Mouse (Mus musculus) neural tube, embryonic 12.5 days (tissue): ENCODE measurements at regions not wholly inside any gene's neighbourhood (a gene's known extent, or its start where the extent isn't known, plus 50 kb on each side); places are given as distances from the start of the nearest gene placed in this dataset.

Experiments used
- ATAC-seq: fragments of 200-750 bp; cut with Nextera tagmentation; 2 replicates; pipeline ENCODE4 v1.8.0; 2017; ENCODE audit warnings: low read depth, mild to moderate bottlenecking, moderate TSS enrichment, moderate library complexity; ENCODE audit not compliant: low FRiP score
- H3K27ac ChIP-seq: fragments of 300-500 bp; sonication (generic); 2 replicates; pipeline ENCODE4 v1.5.1; 2016
- H3K27me3 ChIP-seq: fragments of 300-500 bp; sonication (generic); replicated peaks from 2 replicates; pipeline ENCODE4 v1.6.1; 2016; ENCODE audit warnings: mild to moderate bottlenecking
- H3K36me3 ChIP-seq: fragments of 300-500 bp; sonication (generic); 2 replicates; pipeline ENCODE4 v1.6.1; 2016; ENCODE audit warnings: mild to moderate bottlenecking
- H3K4me1 ChIP-seq: fragments of 300-500 bp; sonication (generic); 2 replicates; pipeline ENCODE4 v1.6.1; 2016
- H3K4me2 ChIP-seq: fragments of 300-500 bp; sonication (generic); replicated peaks from 2 replicates; pipeline ENCODE4 v1.6.1; 2016; ENCODE audit warnings: mild to moderate bottlenecking
- H3K4me3 ChIP-seq: fragments of 300-500 bp; sonication (generic); 2 replicates; pipeline ENCODE4 v1.5.1; 2016
- H3K9ac ChIP-seq: fragments of 300-500 bp; sonication (generic); 2 replicates; pipeline ENCODE4 v1.6.1; 2016; ENCODE audit warnings: mild to moderate bottlenecking
- H3K9me3 ChIP-seq: fragments of 300-500 bp; sonication (generic); 2 replicates; pipeline ENCODE4 v1.6.1; 2016; ENCODE audit warnings: mild to moderate bottlenecking
- WGBS: fragments of 180-500 bp; shearing (Covaris S2); methylation state at CpG from one replicate; pipeline ENCODE4 v1.1.7; 2016; 5-methylcytosine and 5-hydroxymethylcytosine counted together

DNA sequence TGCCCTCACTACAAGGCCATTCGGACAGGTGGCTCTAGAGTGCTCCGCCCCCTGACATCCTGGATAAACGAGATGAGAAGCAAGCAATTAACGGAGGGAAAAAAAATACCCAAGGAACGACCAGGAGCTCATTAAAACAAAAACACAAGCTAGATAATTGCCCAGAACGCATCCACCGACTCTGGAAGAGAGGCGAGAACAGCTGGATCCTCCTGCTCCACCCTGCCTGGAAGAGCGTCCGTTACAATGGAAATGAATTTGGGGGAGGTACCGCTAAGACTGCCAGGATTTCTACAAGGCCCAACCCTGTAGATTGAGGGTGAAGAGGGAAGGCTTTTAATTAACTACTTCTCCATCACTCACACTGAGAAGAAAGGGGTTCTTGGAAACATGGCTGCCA is 85.6 kb upstream of the Spaca7 start:
- Histone ChIP-seq H3K4me2 (no peak overlapping the region), H3K36me3 (no peaks in the 10 kb centered on the region), H3K4me3 (no peak overlapping the region), H3K27me3 (peaks cover 26% of the 10 kb centered on the region), H3K9me3 (no peaks in the 10 kb centered on the region), H3K27ac (no peak overlapping the region), H3K4me1 (peaks cover 24% of the 10 kb centered on the region), H3K9ac (no peak overlapping the region)
- no peak for ATAC-seq
- 39% methylated on average over 11 of the region's 11 CpGs for WGBS

DNA sequence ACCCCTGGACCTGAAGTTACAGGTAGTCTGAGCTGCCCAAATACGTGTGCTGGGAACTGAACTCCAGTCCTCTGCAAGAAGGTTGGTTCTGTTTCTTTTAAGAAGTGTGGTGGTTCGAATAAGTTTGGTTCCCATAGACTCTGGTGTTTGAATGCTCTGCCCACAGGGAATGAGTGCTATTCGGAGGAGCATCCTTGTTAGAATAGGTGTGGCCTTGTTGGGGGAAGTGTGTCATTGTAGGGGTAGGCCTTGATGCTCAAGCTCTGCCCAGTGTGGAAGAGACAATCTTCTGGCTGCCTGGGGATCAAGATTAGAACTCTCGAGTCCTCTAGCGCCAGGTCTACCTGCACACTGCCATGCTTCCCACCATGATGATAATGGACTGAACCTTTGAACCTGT is 83.6 kb upstream of the Spaca7 start:
- WGBS = 96% methylated on average over 5 of the region's 5 CpGs
- H3K9ac ChIP-seq = no peak overlapping the region
- no peak overlapping the region for H3K4me2 ChIP-seq
- ATAC-seq = no peak
- H3K27ac ChIP-seq = no peak overlapping the region
- peaks cover 26% of the 10 kb centered on the region for H3K27me3 ChIP-seq
- no peaks in the 10 kb centered on the region for H3K36me3 ChIP-seq
- no peaks in the 10 kb centered on the region for H3K9me3 ChIP-seq
- H3K4me3 ChIP-seq = no peak overlapping the region
- peaks cover 11% of the 10 kb centered on the region for H3K4me1 ChIP-seq

DNA sequence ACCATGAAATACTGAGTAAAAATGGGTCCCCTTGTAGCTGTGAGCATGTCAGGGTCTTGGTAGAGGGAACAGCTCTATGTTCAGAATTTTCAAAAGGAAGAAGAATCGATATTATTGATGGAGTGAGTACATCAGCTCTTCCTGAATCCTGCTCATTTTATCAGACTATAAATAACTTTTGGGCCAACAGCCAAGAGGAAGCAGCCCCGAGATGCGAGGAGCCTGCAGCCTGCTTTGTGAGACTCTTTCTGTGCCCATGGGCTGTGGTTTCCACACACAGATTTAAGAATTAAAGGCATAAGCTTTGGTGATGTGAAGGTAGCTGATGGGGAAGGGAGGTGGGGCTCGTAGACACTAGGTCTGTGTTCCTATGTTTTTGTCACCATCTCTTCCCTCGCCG is 81.4 kb upstream of the Spaca7 start:
- Histone ChIP-seq H3K27ac (no peak overlapping the region), H3K9ac (no peak overlapping the region), H3K27me3 (peaks cover 19% of the 10 kb centered on the region; the same call in 1 of the 2 replicates), H3K4me3 (no peak overlapping the region), H3K4me1 (peaks cover 7% of the 10 kb centered on the region), H3K36me3 (no peaks in the 10 kb centered on the region), H3K4me2 (no peak overlapping the region), H3K9me3 (no peaks in the 10 kb centered on the region)
- 85% methylated on average over 6 of the region's 6 CpGs for WGBS
- no peak for ATAC-seq

DNA sequence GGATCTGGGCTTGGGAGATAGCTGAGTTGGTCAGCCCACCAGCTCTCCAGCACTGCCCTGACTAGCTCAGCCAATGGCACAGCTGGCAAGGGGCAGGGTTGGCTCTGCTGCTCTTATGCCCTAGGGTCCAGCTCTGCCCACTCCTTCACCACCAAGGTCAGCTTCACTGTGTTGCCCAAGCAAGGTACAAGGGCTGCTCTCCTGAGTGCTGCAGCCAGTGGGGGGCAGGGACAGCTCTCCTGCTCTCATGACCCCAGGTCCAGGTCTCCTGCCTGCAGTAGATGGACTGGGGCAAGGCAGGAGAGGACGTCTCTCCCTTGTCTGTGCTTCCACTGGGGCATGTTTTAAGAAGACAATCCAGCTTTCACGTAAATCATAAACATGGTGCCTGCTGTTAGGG is 80.4 kb upstream of the Spaca7 start:
- no peak for ATAC-seq
- Histone ChIP-seq H3K27ac (no peak overlapping the region), H3K9me3 (no peaks in the 10 kb centered on the region), H3K27me3 (peaks cover 20% of the 10 kb centered on the region; the same call in 1 of the 2 replicates), H3K4me2 (no peak overlapping the region), H3K4me3 (no peak overlapping the region), H3K36me3 (no peaks in the 10 kb centered on the region), H3K4me1 (0 out of 2 replicates have a peak, but pooled peaks cover 2% of the 10 kb centered on the region), H3K9ac (no peak overlapping the region)
- WGBS = 82% methylated on average over 2 of the region's 2 CpGs

DNA sequence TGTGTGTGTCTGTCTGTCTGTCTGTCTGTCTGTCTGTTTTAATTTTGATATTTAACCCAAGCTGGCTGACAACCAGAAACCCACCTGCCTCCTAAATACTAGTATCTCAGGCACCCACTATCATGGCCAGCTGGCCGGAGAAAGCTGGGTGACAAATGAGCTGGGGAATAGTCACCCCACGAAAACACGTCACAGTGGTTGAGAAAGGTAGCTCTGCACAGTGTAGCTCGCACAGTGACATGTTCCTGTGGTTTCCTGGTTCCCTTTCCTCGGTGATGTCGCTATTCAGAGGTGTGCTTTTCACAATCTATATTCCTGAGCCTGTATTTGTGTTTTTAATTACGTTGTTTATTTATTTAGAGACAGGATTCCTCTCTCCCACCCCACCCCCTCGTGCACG is 78.3 kb upstream of the Spaca7 start:
- Histone ChIP-seq H3K9ac (no peak overlapping the region), H3K36me3 (no peaks in the 10 kb centered on the region), H3K27ac (no peak overlapping the region), H3K27me3 (peaks cover 24% of the 10 kb centered on the region; the same call in 1 of the 2 replicates), H3K9me3 (no peaks in the 10 kb centered on the region), H3K4me2 (no peak overlapping the region), H3K4me1 (0 out of 2 replicates have a peak, but pooled peaks cover 3% of the 10 kb centered on the region), H3K4me3 (no peak overlapping the region)
- 87% methylated on average over 9 of the region's 9 CpGs for WGBS
- ATAC-seq = no peak

DNA sequence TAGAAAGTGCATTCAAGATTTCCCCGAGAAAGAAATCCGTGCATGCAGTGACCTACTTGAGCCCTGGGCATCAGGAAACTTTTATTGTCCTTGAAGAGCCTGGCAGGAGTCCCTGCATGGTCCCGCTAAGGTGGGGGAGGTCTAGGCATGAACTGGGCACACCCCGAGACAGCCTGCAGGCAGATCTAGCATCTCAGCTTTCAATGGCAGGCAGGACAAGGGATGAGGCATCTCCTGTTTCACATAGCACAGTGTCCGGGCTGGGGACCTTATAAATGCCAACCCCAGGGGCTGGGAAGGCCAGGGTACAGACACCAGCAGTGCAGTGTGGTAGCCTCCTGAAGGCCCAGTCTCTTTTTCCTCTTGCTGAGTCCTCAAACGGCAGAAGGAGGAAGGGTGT is 75.4 kb upstream of the Spaca7 start:
- Histone ChIP-seq H3K27me3 (peaks cover 50% of the 10 kb centered on the region), H3K9ac (no peak overlapping the region)

DNA sequence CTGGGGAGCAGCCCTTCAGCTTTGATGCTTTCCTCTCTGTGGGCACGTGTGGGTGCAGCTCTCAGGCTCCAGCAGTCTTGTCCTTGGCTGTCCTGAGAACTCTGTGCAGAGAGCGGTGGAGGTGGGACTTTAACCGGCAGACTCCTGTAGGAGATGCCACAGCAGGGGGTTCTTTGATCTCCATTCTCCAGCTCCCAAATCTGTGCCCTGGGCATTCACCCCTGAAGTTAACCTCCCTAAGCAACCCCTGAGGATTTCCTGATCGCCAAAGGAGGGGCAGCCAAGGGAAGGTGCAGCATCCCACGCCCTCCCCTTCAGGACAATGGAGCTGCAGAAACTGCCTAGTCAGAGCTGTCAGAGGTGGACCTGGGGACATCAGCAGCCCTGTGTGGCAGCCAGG is 73.2 kb upstream of the Spaca7 start:
- peaks cover 32% of the 10 kb centered on the region for H3K4me1 ChIP-seq

More for the DNA sequence above, 75.4 kb upstream of the Spaca7 start:
- Histone ChIP-seq H3K36me3 (no peaks in the 10 kb centered on the region), H3K4me1 (peaks cover 15% of the 10 kb centered on the region), H3K9me3 (no peaks in the 10 kb centered on the region), H3K4me2 (no peak overlapping the region), H3K27ac (no peak overlapping the region), H3K4me3 (no peak overlapping the region)
- 16% methylated on average over 6 of the region's 6 CpGs for WGBS
- ATAC-seq = no peak

DNA sequence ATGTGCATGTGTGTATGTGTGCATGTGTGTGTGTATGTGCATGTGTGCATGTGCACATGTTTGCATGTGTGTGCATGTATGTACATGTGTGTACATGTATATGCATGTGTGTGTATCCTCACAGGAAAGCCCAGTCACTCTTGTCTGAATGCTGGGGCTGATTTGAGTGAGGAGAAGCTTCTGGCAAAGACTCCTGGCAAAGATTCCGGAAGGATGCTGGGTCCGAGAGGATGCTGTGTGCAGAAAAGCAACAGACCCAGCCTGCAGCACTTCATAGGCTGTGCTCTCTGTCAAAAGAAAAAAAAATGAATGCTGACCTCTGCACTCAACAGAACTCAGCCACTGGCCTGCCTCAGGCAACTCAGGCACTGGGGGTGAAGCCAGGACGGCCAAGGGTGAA is 72.5 kb upstream of the Spaca7 start:
- H3K27ac ChIP-seq = no peak overlapping the region
- H3K4me1 ChIP-seq = peaks cover 35% of the 10 kb centered on the region
- H3K9ac ChIP-seq = no peak overlapping the region
- WGBS = 47% methylated on average over 3 of the region's 3 CpGs
- no peak overlapping the region for H3K4me3 ChIP-seq
- H3K27me3 ChIP-seq = peaks cover 59% of the 10 kb centered on the region
- H3K36me3 ChIP-seq = no peaks in the 10 kb centered on the region
- no peak overlapping the region for H3K4me2 ChIP-seq
- no peak for ATAC-seq
- H3K9me3 ChIP-seq = no peaks in the 10 kb centered on the region

More for the DNA sequence above, 73.2 kb upstream of the Spaca7 start:
- 14% methylated on average over 5 of the region's 5 CpGs for whole genome bisulfite sequencing
- H3K4me3 ChIP-seq = no peak overlapping the region
- no peak overlapping the region for H3K4me2 ChIP-seq
- no peak overlapping the region for H3K27ac ChIP-seq
- no peaks in the 10 kb centered on the region for H3K9me3 ChIP-seq
- H3K36me3 ChIP-seq = no peaks in the 10 kb centered on the region
- H3K27me3 ChIP-seq = peaks cover 56% of the 10 kb centered on the region
- ATAC-seq = no peak
- H3K9ac ChIP-seq = no peak overlapping the region

DNA sequence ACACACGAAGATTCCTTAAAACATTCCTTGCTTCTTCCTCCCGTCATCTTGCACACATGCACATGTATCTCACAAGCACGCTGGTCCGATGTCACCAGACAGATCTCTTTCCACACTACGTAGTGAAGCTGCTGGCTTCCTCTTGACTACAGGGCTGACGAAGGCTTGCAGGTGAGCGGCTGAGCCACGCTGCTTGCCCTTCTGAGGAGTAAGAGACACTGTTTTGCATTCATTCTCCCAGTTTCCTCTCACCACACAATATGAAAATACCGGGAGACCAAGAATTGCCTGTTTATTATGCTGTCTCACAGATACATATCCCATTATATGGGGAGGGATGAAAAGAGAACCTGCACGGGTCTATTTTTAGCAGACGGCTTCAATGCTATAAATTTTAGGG is 71.0 kb upstream of the Spaca7 start:
- Histone ChIP-seq H3K4me2 (peak overlapping the region; percentile 63), H3K36me3 (no peaks in the 10 kb centered on the region), H3K4me3 (peak overlapping the region; percentile 27), H3K27ac (no peak overlapping the region), H3K9ac (0 out of 2 replicates have a peak overlapping the region, but pooled peaks have one; percentile 40), H3K9me3 (0 out of 2 replicates have a peak, but pooled peaks cover 3% of the 10 kb centered on the region), H3K4me1 (peaks cover 35% of the 10 kb centered on the region), H3K27me3 (peaks cover 63% of the 10 kb centered on the region)
- WGBS = under 1% methylated on average over 11 of the region's 11 CpGs
- peak; percentile 10; the same call in 1 of the 2 replicates for ATAC-seq

DNA sequence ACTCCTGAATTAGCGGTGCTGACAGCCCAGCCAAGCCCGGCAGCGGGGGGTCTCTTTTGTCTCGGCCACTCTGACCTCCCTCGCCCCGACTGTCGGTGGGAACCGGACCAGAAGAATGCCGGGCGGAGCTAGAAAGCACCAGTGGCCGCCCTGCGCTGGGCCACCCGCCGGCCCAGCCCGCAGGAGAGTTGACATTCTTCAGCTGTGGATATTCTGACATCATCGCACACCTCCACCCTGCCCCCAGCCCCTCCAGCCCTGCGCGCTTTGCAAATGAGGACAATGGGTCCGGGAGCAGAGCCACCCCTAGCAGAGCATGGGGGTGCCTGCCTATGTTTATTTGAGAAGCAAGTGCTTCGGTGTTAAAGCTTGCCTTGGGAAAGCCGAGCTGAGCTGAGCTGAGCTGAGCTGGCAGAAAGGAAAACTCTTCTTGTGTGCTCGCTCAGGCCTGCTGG is 70.5 kb upstream of the Spaca7 start:
- Histone ChIP-seq H3K4me1 (peaks cover 34% of the 10 kb centered on the region), H3K4me3 (peak overlapping the region; percentile 27), H3K27me3 (peaks cover 61% of the 10 kb centered on the region), H3K9me3 (0 out of 2 replicates have a peak, but pooled peaks cover 3% of the 10 kb centered on the region), H3K27ac (no peak overlapping the region), H3K9ac (peak overlapping the region; percentile 40; the same call in 1 of the 2 replicates), H3K36me3 (no peaks in the 10 kb centered on the region), H3K4me2 (peak overlapping the region; percentile 63)
- WGBS = 1% methylated on average over 22 of the region's 22 CpGs
- peak; percentile 81 for ATAC-seq

DNA sequence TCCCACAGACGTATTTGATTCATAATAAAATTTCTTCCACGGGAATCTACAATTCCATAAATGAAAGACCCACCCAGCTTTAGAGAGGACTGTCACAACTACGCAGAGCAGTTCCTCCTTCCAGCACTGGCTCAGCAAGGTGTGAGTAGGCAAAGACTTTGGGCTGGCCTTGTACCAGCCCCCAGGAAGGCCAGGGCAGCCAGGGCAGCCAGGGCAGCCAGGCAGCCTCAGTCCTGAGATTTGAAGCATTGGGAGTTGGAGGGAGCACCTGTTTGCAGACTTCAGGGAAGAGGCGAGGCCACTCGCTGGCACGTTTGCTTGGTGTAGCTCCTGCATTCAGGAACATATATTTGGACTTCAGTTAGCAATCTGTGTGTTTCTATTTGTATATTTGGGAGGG is 70.0 kb upstream of the Spaca7 start:
- Histone ChIP-seq H3K4me3 (no peak overlapping the region), H3K4me1 (peaks cover 32% of the 10 kb centered on the region), H3K27ac (no peak overlapping the region), H3K27me3 (peaks cover 56% of the 10 kb centered on the region), H3K9me3 (0 out of 2 replicates have a peak, but pooled peaks cover 3% of the 10 kb centered on the region), H3K4me2 (peak overlapping the region; percentile 63), H3K36me3 (no peaks in the 10 kb centered on the region), H3K9ac (no peak overlapping the region)
- ATAC-seq = no peak
- 7% methylated on average over 6 of the region's 6 CpGs for WGBS

DNA sequence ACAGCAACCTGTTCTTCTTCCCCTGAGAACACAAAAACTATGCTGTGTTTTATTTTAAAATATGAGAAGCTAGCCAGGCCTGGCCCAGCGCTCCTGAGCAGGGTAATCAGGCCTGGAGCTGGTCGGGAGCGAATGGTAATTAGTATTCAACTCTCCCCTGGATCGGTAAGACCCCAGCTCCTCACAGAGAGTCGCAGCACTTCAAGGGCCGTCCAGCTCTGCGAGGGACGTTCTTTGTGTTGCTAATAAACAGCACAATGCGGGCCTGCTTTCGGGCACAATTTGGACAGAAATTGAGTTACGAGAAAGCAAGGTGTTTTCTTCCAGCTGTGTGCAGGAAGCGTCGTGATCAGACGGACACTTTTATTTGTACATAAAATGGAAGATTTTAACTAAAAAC is 69.5 kb upstream of the Spaca7 start:
- Histone ChIP-seq H3K4me2 (0 out of 2 replicates have a peak overlapping the region, but pooled peaks have one; percentile 63), H3K4me1 (peaks cover 32% of the 10 kb centered on the region)
- 1% methylated on average over 14 of the region's 14 CpGs for WGBS

DNA sequence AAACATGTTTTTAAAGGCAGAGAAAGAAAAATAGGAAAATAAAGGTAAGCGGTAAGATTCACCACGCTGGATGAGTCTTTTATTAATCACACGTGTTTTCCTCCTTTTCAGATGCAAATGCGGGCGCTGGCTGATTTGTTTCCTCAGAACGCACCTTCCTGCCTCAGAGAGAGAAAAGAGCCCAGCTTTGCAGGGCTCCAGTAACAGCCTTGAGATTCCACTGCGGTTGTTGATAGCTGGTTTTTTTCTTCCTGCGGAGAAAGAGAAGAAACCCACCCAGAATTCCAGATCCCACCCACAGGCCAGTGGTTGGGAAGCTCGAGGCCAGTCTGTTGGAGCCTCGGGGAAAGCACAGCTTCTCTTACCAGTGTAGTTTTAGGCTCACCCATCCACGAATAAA is 68.6 kb upstream of the Spaca7 start:
- no peak for ATAC-seq
- Histone ChIP-seq H3K36me3 (no peaks in the 10 kb centered on the region), H3K4me3 (no peak overlapping the region), H3K4me2 (peak overlapping the region; percentile 37), H3K27ac (no peak overlapping the region), H3K4me1 (peaks cover 32% of the 10 kb centered on the region), H3K9ac (no peak overlapping the region), H3K27me3 (peaks cover 60% of the 10 kb centered on the region), H3K9me3 (0 out of 2 replicates have a peak, but pooled peaks cover 3% of the 10 kb centered on the region)
- WGBS = under 1% methylated on average over 11 of the region's 11 CpGs

More for the DNA sequence above, 69.5 kb upstream of the Spaca7 start:
- Histone ChIP-seq H3K9ac (no peak overlapping the region), H3K36me3 (no peaks in the 10 kb centered on the region), H3K4me3 (no peak overlapping the region), H3K27me3 (peaks cover 54% of the 10 kb centered on the region), H3K27ac (no peak overlapping the region), H3K9me3 (0 out of 2 replicates have a peak, but pooled peaks cover 3% of the 10 kb centered on the region)
- ATAC-seq = no peak
